Mouse (Mus musculus): ENCODE measurements around the gene Gfod1. TPM values are rescaled to one million over a fixed set of nuclear protein-coding genes. Genes with fewer than 3 reads are reported as not detected.

The Gfod1 gene
- polyA plus RNA-seq, 2 experiments: 1.6 to 2.8 TPM

DNA sequence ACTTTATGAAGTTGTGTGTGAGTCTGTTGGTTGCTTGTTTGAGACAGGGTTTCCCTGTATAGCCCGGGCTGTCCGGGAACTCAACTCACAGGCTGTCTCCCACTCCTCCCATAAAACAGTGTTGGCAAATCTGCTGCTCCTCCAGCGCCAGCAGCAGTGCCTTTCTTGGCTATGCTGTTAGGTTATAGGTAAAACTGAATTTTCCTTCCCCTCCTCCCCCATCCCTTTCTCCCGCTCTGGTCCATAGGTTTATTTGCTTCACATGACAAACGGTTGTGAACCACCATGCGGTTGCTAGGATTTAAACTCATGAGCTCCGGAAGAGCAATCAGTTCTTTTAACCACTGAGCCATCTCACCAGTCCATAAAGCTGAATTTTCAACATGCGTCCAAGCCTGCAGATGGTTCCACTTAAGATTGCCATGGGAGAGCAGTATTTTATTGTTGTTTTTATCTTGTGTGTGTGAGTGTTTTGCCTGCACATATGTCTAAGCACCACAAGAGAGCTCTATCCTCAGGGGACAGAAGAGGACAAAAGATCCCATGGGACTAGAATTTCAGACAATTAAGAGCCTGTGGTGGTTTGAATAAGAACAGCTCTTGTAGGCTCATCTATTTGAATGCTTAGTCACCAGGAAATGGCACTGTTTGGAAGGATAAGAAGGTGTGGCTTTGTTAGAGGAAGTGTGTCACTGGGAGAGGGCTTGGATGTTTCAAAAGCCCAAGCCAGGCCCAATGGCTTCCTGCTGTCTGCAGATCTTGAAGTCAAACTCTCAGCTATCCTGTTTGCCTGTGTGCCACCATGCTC is 120.5 kb downstream of the Gfod1 start:
- Histone ChIP-seq H3K36me3 (ENCODE audit: control insufficient read depth, insufficient read depth, low read length) (no peaks in the 10 kb centered on the region), H3K4me1 (ENCODE audit: control insufficient read depth, insufficient read depth, low read length) (0 out of 2 replicates have a peak, but pooled peaks cover 6% of the 10 kb centered on the region), H3K27ac (replicated peaks; ENCODE audit: low read depth, low read length) (peak overlapping the region; percentile 52), H3K4me2 (replicated peaks; ENCODE audit: low read depth, low read length, severe bottlenecking) (peak overlapping the region; percentile 44), H3K4me3 (replicated peaks; ENCODE audit: low read length) (peak overlapping the region; percentile 25), H3K9me3 (ENCODE audit: control insufficient read depth, low read length) (no peaks in the 10 kb centered on the region), H3K9ac (ENCODE audit: low read depth, low read length, severe bottlenecking) (0 out of 2 replicates have a peak overlapping the region, but pooled peaks have one; percentile 8), H3K27me3 (ENCODE audit: control insufficient read depth, insufficient read depth, low read length) (no peaks in the 10 kb centered on the region)
- DNase-seq (ENCODE audit: low spot score): peak; percentile 75
- no peak for TF ChIP-seq POLR2A (IDR thresholded peaks at IDR 0.05; ENCODE audit: borderline replicate concordance, extremely low read depth, insufficient read depth, insufficient read length)
- 19% methylated on average over 8 of the region's 8 CpGs for WGBS
- ATAC-seq (ENCODE audit: low FRiP score, low read depth): peak; percentile 75

DNA sequence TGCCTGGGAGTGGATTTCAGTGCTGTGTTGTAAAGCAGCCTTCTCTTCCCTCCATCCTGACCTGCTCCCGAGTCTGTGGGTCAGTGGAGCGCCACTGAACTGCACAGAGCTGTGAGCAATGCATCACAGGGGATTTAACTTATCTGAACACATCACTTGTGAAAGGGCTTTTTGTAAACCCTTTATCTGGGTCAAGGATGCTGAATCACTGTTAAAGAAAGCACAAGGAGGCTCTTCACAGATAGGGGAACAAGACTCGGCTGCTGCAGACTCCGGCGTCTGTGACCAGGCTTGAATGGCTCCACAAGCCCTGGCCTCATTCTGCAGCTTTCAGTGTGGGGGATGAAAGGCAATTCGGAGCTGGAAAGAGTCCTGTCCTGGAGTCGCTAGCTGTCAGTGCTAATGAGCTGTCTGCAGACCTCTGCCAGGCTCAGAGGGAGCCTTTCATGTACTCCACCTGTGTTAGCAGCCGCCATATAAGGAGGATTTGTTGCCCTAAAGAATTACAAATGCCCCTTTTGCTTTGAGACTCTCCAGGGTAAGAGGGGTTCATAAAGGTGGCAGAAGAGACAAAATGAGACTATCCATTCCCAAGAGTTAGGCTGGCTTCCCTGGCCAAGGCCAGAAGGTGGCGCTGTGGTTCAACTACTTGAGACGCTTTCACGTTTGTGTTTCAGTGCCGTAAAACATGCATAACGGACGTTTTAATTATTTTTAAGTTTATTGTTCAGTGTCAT is 121.3 kb downstream of the Gfod1 start:
- no peak for TF ChIP-seq POLR2A (IDR thresholded peaks at IDR 0.05; ENCODE audit: borderline replicate concordance, extremely low read depth, insufficient read depth, insufficient read length)
- Histone ChIP-seq H3K36me3 (ENCODE audit: control insufficient read depth, insufficient read depth, low read length) (no peaks in the 10 kb centered on the region), H3K27ac (replicated peaks; ENCODE audit: low read depth, low read length) (peak overlapping the region; percentile 52; the same call in 1 of the 2 replicates), H3K4me3 (replicated peaks; ENCODE audit: low read length) (peak overlapping the region; percentile 25), H3K9me3 (ENCODE audit: control insufficient read depth, low read length) (no peaks in the 10 kb centered on the region), H3K4me1 (ENCODE audit: control insufficient read depth, insufficient read depth, low read length) (0 out of 2 replicates have a peak, but pooled peaks cover 6% of the 10 kb centered on the region), H3K9ac (ENCODE audit: low read depth, low read length, severe bottlenecking) (0 out of 2 replicates have a peak overlapping the region, but pooled peaks have one; percentile 8), H3K27me3 (ENCODE audit: control insufficient read depth, insufficient read depth, low read length) (no peaks in the 10 kb centered on the region), H3K4me2 (replicated peaks; ENCODE audit: low read depth, low read length, severe bottlenecking) (peak overlapping the region; percentile 44)
- 5% methylated on average over 14 of the region's 14 CpGs for WGBS
- ATAC-seq (ENCODE audit: low FRiP score, low read depth) (peak; percentile 72; the same call in 1 of the 2 replicates), DNase-seq (ENCODE audit: low spot score) (peak; percentile 86)

DNA sequence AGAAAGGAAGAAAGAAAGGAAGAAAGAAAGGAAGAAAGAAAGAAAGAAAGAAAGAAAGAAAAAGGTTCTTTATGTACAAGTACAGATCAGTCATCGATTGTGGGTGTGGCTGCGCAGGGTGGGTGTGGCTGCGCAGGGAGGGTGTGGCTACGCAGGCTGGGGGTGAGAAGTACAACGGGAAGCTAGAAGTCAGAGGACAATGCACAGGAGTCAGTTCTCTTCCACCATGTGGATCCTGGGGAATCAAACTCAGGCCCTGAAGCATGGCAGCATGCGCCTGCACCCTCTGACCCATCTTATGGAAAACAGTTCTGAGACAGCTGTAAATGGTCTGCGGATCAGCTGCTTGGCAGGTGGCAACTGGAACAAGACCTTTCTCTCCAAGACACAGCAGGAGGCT is 122.9 kb downstream of the Gfod1 start:
- H3K27me3 ChIP-seq (ENCODE audit: control insufficient read depth, insufficient read depth, low read length): no peaks in the 10 kb centered on the region
- H3K4me3 ChIP-seq (replicated peaks; ENCODE audit: low read length): no peak overlapping the region
- no peak overlapping the region for H3K9ac ChIP-seq (ENCODE audit: low read depth, low read length, severe bottlenecking)
- DNase-seq (ENCODE audit: low spot score) (no peak), ATAC-seq (ENCODE audit: low FRiP score, low read depth) (no peak)
- no peak for TF ChIP-seq POLR2A (IDR thresholded peaks at IDR 0.05; ENCODE audit: borderline replicate concordance, extremely low read depth, insufficient read depth, insufficient read length)
- H3K36me3 ChIP-seq (ENCODE audit: control insufficient read depth, insufficient read depth, low read length): no peaks in the 10 kb centered on the region
- no peaks in the 10 kb centered on the region for H3K9me3 ChIP-seq (ENCODE audit: control insufficient read depth, low read length)
- 0 out of 2 replicates have a peak, but pooled peaks cover 6% of the 10 kb centered on the region for H3K4me1 ChIP-seq (ENCODE audit: control insufficient read depth, insufficient read depth, low read length)
- no peak overlapping the region for H3K4me2 ChIP-seq (replicated peaks; ENCODE audit: low read depth, low read length, severe bottlenecking)
- no peak overlapping the region for H3K27ac ChIP-seq (replicated peaks; ENCODE audit: low read depth, low read length)
- WGBS: 56% methylated on average over 7 of the region's 7 CpGs

DNA sequence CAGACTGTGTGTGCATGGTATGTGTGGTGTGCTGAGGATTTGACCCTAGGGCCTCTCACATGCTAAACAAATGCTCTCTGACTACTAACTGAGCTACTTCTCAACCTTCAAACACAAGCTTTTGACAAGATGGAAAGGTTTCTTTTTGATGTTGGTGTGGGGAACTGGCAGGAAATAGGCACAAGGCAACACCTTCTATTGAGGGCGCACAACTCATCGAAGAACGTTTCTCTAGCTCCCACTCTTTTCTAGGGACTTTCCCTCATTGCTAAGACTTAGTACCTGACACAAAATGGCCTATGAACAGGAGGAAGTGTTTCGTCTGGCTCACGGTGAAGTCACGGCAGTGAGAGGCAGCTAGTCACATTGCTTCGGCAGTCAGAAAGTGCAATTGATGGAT is 126.7 kb downstream of the Gfod1 start:
- TF ChIP-seq POLR2A (IDR thresholded peaks at IDR 0.05; ENCODE audit: borderline replicate concordance, extremely low read depth, insufficient read depth, insufficient read length): no peak
- Histone ChIP-seq H3K36me3 (ENCODE audit: control insufficient read depth, insufficient read depth, low read length) (no peaks in the 10 kb centered on the region), H3K9ac (ENCODE audit: low read depth, low read length, severe bottlenecking) (no peak overlapping the region), H3K4me3 (replicated peaks; ENCODE audit: low read length) (no peak overlapping the region), H3K27ac (replicated peaks; ENCODE audit: low read depth, low read length) (no peak overlapping the region), H3K4me2 (replicated peaks; ENCODE audit: low read depth, low read length, severe bottlenecking) (no peak overlapping the region), H3K9me3 (ENCODE audit: control insufficient read depth, low read length) (no peaks in the 10 kb centered on the region), H3K27me3 (ENCODE audit: control insufficient read depth, insufficient read depth, low read length) (no peaks in the 10 kb centered on the region), H3K4me1 (ENCODE audit: control insufficient read depth, insufficient read depth, low read length) (no peaks in the 10 kb centered on the region)
- ATAC-seq (ENCODE audit: low FRiP score, low read depth) (no peak), DNase-seq (ENCODE audit: low spot score) (no peak)
- WGBS: 81% methylated on average over 7 of the region's 7 CpGs

DNA sequence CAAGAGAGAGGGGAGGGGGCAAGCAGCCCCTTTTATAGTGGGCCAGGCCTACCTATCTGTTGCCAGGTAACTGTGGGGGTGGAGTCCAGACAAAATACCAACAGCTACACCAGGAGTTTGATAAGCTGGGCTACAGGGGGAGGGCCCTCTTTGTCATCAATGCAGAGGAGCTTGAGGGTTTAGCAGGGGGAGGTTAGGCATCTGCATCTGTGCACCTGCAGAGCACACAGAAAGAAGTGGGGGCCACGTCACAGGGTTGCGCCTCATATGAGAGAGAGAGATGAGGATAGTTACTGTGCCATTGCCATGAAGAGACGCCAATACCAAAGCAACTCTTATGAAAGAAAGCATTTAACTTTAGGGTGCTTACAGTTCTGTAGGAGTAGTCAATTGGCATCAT is 127.3 kb downstream of the Gfod1 start:
- ATAC-seq (ENCODE audit: low FRiP score, low read depth) (no peak), DNase-seq (ENCODE audit: low spot score) (no peak)
- Histone ChIP-seq H3K4me2 (replicated peaks; ENCODE audit: low read depth, low read length, severe bottlenecking) (no peak overlapping the region), H3K4me1 (ENCODE audit: control insufficient read depth, insufficient read depth, low read length) (no peaks in the 10 kb centered on the region), H3K9ac (ENCODE audit: low read depth, low read length, severe bottlenecking) (no peak overlapping the region), H3K9me3 (ENCODE audit: control insufficient read depth, low read length) (no peaks in the 10 kb centered on the region), H3K27me3 (ENCODE audit: control insufficient read depth, insufficient read depth, low read length) (no peaks in the 10 kb centered on the region), H3K27ac (replicated peaks; ENCODE audit: low read depth, low read length) (no peak overlapping the region), H3K4me3 (replicated peaks; ENCODE audit: low read length) (no peak overlapping the region), H3K36me3 (ENCODE audit: control insufficient read depth, insufficient read depth, low read length) (no peaks in the 10 kb centered on the region)
- TF ChIP-seq POLR2A (IDR thresholded peaks at IDR 0.05; ENCODE audit: borderline replicate concordance, extremely low read depth, insufficient read depth, insufficient read length): no peak
- 85% methylated on average over 3 of the region's 3 CpGs for WGBS

All from limb, embryonic 14.5 days (tissue).